Mouse (Mus musculus) layer of hippocampus, postnatal 36 days (tissue): Measurements from ENCODE around the gene Ciao1. TPM values are rescaled to one million over a fixed set of nuclear protein-coding genes. Genes with fewer than 3 reads are reported as not detected.
"Not testable (repeated sequence)": the region's sequence is repeated elsewhere in the genome, so short reads cannot be mapped to it uniquely, and the experiment has no call there.

Source experiments
- DNase-seq, 2 experiments: peaks; one replicate each; pipeline ENCODE4 v3.0.0; 2022
- total RNA-seq, 2 experiments: library from RNA; stranded (reverse); gene quantifications; 2 replicates each; pipeline ENCODE4 v1.2.3; 2021

The Ciao1 gene
- 10 to 100 TPM; 75.7 to 80.4 TPM for total RNA-seq

DNA sequence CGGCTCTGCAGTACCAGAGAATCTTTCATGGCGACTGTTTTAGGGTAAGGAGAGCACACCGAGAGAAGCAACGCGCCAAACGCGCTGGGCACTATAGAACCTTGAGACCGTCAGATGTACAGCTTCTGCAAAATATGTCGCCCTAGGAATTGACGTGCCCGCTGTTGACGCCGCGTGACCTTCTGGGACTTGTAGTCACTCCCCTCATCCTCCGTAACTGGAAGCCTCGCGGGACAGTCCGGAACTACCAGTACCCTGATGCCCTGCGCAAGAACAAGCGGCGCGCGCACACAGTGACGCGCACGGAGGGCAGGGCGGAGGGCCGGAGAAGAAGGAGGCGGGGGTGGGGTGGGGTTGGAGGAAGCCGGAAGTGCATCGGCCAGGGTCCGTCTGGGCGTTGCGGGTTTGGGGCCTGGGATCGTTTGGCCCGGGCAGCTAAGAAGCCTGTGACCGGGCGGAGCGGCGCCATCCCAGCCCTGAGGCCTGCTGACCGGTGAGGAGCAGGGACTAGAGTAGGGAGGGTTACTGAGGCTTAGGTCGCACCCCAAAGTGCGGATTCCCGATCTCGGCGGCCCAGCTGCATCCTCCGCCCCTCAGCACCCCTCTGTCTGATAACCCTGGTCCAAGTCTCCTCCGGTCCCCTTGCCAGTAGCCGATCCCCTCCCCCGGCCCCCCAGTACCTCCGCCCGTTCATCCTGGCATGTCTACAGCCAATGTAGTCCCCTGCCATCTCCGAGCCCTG is at the start of gene Ciao1, which contains the start of gene Tmem127:
Gene Ciao1, minus strand, starts transcription at position 225 of the 742 bp plus-strand sequence.
Gene Tmem127, plus strand, starts transcription at position 317 of the 742 bp plus-strand sequence.
- peak; percentile 95 to 96 for DNase-seq

DNA sequence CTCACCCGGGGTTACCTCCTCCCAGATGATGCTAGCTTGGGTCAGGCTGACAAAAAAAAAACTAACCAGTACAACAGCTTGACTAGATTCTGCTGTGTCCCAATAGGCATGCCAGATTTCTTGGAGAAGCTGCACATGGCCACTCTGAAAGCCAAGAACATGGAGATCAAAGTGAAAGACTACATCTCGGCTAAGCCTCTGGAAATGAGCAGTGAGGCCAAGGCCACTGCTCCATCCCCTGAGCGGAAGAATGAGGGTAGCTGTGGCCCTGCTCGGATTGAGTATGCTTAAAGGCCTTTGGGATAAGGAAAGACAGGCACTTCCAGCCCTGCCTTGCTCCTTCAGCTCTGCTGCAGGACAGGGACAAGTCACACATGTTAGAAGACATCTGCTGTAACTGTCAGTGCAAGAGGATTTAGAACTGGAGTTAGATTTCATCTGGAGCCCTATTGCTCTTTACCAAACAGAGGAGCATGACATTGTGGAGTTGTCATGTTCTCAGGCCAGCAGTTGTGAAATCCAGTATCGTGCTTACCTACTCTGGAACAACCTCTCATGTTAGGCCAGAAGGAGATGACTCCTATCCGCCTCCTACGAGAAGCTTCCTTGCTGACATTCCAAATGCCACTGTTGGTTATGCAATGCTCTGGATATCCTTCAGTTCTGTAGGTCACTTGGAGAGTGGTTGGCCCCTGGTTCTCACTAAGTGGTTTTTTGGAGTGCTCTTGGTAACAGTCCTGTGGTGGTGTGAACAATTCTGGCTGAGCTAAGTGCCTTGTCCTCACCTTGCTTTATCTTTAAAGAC is 49.6 kb upstream of the Ciao1 start:
- no peak for DNase-seq

DNA sequence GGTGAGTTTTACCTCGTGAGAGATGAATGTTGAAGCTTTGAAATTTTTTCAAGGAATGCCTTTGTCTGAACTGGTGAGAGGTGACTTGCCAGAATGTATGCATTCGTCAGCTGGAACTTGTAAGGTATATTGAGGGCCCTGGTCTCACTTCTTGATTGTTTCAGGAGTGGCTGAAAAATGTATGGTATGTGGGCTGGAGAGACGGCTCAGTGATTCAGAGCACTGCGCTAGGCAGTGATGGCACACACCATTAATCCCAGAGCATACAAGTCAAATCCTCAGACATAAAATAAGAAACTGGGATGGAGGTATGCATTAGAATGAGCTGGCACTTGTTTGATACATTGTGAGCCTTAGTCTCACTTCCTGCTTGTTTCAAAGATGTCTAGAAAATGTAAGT is 44.6 kb upstream of the Ciao1 start:
- DNase-seq = no peak

DNA sequence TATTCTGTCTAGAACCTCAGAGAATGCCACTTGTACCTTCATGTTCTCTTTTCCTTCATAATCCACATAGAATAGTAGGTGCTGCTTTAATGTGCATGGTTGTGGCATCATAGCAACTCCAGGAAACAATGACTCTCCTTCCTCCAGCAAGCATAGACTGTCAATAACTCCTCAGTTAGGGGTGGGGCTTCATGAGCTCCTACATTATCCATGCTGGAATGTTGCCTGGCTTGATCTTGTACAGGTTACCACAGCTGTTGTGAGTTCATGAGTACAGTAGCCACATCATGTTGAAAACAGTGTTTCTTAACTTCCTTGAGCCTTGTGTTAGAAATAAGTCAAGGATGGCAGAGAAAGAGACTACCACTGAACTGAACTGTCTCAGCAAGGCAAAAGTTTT is 30.5 kb upstream of the Ciao1 start:
- DNase-seq = no peak

DNA sequence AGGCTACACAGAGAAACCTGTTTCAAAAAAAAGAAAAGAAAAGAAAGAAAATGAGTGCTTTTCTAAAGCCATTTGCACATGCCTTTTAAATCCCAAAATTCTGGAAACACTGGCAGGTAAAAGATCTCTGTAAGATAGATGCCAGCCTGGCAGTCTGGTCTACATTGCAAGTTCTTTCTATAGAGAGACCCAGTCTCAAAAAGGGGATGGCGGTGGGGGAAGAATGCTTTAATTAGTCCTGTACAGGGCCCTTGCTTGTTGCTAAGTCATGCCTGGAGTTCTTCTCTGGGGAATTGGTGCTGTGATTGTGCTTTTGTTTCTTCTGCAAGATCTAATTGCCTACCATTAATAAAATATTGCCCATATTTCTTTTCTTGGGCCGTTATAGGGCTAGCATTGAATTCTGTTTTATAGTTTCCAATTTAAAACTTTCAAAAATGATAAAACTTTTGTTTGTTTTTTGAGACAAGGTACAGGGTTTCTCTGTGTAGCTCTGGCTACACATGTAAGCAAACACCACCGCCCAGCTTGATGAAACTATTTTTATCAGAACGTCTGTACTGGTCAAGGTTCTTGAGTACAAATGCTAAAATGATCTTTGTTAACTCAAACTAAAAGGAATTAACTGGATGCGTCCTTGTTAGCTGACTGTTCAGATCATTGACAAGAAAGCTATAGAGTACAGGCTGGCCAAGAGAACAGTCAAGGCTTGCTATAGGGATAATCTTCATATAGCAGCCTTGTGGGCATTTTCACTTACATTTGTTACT is 28.1 kb upstream of the Ciao1 start:
- no peak for DNase-seq

DNA sequence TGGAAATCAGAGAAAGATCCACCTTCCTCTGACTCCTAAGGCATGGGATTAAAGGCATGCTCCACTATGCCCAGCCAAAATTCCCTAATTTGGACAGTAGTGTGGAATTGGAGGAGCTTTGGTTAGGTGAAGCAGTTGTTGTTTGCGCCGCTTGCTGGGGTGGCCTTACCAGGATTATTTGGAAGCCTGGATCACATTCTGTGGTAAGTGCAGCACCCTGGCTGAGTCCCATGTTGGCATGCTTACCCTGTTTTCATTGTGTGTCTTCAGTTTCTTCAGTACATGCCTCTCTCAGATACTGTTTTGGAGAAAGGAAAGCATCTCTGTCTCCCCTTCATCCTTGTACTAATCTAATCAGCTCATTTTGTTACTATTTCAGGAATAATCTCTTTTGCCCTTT is 27.0 kb upstream of the Ciao1 start:
- no peak for DNase-seq

DNA sequence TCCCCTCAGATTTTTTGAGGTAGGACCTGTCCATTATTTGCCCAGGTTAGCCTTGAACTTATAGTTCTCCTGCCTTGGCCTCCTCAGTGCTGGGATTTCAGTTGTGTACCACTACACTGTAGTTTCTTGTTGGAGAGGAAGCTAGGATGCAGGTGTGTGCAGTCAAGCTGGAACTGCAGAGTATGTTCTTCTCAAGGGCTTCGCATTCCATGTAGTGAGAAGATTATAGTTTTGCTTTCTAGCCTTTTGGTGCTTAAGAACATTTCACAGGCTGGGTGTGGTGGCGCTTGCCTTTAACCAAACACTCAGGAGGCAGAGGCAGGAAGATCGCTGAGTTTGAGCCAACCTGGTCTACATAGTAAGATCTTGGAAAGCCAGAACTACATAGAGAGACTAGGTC is 25.2 kb upstream of the Ciao1 start:
- no peak for DNase-seq

DNA sequence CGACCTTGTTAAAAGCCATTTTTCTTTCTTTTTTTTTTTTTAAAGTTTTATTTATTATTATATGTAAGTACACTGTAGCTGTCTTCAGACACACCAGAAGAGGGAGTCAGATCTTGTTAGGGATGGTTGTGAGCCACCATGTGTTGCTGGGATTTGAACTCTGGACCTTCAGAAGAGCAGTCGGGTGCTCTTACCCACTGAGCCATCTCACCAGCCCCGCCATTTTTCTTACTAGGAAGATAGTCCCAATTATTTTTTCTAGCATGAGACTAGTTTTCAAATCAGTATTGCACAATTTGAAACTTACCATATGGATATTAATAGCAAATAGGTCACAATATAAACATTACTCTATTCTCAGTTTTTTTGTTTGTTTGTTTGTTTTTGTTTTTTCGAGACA is 24.4 kb upstream of the Ciao1 start:
- DNase-seq = not testable (repeated sequence)

DNA sequence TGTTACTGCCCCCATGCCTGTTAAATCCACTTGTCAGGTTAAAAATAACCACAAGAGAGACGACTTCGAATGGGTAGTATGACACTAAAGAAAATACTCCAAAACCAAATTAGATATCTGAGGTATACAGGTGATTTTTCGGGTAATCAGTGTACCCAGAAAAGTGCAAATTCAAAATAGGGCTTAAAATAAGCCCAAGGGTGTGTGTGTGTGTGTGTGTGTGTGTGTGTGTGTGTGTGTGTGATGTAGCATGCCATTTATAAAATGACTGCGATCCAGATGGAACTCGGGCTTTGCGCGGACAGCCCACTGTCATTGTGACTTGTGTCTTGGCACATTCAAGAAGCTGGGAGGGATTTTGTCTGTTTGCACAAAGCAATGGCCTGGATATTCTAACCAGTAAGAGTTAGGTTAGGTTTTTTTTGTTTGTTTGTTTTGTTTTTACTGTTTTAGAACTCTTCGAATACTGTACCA is 23.5 kb upstream of the Ciao1 start:
- DNase-seq = no peak

DNA sequence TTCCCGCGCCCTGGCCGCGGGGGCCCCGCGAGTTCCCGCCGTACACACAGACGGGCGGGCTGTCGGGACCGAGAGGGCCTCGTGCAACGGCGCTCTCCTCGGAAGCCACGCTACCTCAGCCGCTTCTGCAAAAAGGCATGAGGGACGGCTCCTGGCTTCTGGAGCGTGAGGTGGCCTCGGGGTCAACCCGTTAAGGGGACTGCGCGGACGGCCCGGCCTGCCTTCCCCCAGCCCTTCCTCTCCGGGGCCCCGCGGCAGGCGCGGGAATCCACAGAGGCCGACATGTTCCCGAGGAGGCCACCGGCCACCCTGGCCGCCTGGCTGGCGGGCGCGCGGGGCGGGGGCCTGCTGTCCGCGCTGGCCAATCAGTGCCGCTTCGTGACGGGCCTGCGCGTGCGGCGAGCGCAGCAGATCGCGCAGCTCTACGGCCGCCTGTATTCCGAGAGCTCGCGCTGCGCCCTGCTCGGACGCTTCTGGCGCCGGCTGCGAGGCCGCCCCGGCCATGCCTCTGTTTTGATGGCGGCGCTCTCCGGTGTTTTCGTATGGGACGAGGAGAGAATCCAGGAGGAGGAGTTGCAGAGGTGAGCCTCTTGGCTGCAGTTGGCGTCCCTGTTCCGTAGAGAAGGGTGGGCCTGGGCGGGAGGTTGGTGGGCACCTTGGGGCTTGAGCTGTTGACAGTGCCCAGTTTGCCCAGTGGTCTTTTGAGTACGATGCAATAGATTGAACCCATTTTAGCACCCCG is 22.9 kb upstream of the Ciao1 start:
- DNase-seq = peak; percentile 83 to 84

DNA sequence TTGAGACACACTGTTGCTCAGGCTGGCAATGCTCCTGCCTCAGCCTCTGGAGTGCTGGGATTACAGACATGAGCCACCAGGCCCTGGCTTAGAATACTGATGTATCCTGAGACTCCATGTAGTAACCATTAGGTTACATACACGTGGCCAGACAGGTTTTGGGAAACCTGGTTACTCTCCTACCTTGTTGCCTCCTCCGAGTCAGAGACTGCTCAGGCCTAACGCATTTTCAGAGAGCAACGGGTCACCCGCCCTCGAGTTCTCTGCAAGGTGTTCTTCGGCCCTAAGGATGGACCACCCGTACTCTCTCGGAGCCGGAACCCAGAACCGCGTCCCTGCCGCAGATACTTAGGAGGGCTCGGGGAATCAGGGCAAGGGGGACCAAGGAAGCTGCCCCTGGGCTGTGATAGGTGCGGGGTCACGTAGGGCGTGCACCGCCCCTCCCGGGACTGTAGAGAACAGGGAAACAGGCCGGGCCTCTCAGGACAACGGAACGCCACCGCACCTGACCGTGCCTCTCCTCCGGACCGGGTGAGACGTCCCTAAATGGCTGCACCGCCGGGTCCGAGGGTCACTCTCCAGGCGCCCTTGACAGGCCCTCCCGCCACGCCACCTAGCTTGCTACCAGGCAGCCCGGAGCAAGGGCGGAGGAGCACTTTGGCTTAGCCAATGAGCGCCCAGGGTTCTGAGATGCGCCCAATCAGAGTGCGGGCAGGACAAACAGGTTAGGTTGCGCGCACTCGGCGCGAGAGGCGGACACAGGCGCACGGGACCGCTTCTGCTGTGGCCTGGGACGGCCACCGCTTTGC is 22.1 kb upstream of the Ciao1 start, which contains the start of gene Stard7:
Gene Stard7, plus strand, starts transcription at position 728 of the 809 bp plus-strand sequence.
- DNase-seq = peak; percentile 92 to 95

DNA sequence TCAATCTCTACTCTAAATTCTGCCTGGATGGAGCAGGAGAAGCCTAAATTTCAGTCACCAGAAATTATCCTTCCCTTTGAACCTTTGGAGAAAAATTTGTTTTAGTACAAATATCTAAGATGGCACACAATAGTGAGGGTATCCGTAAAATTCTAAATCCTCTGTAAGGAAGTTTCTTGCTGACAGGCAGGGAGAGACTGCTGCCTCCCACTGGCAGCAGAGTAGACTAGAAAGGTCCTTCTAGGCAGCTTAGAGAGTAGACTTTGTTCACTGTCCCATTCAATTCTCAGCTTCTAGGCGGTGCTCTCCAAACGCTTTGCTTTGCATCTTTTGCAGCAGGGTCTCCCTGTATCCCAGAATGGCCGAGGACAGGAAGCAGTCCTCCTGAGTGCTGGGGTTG is 20.2 kb upstream of the Ciao1 start:
- no peak for DNase-seq

DNA sequence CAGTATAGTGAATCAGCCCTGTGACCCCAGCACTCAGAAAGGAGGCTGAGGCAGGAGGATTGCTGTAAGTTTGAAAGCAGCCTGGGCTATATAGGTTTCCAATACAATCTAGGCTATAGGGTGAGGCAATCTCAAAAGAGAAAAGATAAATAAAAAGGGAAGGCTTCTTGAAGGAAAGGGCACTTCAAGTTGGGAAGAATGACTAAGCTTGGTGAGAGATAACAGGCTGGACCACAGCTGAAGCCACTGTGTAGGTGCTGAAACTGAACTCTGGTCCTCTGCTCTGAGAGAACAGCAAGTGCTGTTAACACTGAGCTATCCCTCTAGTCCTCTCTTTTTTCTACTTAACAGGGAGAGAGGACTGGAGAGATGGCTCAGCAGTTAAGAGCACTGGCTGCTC is 14.9 kb upstream of the Ciao1 start:
- DNase-seq = no peak

DNA sequence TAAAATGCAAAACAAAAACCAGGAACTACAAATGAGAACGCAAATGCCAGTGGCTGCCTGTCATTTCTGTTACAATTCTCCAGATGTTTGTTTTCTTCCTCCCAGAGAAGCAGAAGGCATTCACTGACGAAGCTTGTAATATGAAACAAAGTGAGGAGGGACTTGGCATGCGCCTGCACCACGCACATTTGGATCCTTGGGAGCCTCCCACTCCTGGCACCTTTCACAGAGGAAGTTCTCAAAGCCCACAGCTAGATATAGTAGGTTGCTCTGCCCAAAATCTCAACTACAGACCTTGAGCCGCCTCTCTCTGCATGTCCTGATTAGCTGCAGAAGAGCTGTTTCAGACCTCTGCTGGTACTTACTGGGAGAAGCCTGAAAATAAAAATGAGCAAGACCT is 11.7 kb upstream of the Ciao1 start:
- peak in 1 of 2 experiments; percentile 17 for DNase-seq

DNA sequence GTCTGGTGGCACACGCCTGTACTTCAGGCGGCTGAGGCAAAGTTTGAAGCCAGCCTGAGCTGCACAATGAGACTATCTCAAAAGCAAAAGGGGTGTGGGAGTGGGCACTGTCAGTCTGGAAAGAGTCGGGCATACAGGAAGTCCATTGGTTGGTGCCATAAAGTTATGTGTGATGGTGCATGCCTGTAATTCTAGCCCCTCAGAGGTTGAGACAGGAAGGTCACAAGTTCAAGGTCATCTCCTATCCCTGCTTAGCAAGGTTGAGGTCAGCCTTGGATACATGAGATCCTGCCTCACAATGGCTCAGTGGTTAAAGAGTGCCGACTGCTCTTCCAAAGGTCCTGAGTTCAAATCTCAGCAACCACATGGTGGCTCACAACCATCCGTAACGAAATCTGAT is 7.7 kb upstream of the Ciao1 start:
- DNase-seq = no peak

DNA sequence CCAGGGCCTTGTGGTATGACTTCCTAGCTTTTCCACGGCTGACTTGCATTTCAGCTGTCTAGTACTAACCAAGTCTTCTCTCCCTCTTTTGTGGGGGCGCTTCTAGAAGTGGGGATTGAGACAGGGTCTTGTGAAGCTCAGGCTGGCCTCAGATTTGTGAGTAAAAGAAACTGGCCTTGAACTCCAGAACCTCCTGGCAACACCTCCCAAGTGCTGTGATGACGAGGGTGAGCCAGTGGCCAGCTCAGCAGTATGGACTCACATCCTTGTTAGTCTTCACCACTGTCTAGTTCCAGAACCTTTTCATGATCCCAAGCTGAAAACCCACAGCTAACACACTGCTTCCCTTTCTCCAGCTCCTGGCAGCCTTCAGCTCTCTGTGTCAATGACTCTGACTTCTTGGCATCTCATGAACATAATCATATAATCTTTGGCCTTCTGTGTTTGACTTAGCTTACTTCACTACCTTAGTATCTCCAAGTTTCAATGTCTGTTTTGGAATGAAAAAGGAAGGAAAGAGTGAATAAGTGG is 7.1 kb upstream of the Ciao1 start:
- no peak for DNase-seq

DNA sequence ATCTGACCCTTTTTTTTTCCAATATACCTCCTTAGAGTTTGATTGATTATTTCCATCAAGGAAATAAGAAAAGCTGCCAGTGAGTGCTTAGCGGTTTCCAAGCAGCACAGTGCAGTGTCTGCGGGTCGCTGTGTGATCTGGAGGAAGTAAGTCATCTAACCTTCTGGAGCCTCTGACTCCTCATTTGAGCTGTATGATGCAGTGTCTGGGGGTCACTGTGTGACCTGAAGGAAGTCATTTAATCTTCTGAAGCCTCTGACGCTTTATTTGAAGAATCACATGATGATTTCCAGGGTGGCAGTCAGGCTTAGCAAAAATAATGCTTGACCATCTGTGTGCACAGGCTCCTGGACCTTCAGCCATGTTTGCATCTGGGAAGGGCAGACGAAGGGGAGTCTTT is 5.2 kb upstream of the Ciao1 start:
- DNase-seq = no peak

DNA sequence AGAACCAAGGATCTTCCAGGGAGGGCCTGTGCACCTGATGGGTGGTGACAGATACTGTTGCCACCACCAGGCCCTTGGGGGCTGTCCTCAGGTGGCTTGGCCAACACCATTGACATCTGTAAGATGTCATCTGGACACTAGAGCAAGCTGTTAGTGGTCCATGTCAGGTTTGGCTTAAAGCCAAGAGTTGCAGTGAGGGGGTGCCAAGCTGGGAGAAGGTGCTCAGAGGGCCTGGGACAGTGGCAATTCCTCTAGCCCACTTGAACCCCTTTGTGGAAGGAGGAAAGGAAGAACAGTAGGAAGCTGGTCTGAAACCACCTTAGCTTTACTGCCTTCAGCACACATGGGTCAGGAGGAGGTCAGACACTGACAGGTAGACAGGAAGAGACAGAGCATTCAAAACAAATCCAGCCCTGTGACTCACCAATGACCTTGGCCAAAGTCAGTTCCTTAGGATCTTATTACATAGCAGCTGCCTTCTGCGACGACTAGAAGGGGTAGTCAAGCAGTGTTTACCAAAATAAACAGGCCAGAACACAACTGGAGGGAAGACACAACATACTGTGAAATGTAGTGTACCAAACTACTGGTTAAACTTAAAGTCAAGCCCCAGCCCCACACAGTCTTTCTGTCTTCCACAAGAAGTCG is 4.4 kb upstream of the Ciao1 start:
- no peak for DNase-seq

DNA sequence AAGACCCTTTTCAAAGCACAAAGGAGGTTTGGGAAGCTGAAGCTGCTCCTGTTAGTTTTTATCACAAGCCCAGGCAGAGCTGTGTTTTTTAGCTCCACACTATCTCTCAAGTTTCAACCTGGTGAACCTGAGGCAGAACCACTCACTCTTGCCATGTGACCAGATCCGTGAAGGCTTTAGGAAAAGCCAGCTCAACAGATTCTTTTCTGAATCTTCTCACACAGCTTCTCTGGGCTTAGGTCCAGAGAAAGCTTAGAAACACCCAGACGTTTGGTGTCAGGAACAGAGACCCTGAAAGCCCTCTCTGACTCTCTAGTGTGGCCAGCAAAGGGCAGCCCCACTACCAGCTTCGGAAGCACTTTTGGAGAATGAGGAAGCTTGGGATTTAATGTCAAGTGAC is 3.8 kb upstream of the Ciao1 start:
- no peak for DNase-seq

DNA sequence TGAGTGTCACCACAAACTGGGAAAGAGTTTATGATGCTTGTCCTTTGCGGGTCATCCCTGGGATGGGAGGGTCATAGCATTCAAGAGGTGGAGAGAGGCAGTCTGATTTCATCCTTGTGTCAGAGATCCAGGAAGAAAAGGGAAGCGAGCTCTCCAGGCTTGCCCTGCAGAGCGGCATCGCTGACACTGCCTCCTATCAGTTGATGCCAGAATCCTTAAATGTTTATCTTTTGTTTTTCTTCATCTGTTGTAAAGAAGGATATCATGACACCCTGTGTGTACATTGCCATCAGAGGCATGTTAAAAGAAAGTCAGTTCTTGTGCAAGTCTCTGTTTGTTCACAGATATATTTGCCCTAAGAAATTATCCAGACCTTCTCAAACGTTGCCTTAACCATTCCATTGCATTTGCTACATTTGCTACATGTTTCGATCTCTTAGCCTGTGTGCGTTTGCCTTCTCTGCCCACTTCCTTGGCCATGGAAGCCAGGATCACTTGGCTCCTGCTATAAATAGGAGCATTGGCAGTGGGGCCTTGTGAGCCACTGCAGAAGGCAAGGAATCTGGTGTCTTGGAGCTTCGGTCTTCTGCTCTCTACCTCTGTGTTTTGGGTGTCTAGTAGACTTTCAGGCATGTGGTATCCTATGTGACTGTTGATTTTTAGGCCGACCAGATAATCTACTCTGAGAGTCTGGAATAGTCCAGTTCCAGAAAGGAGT is 2.8 kb upstream of the Ciao1 start:
- DNase-seq = no peak
